Mouse (Mus musculus): ENCODE measurements around the gene Agpat3. TPM values are rescaled to one million over a fixed set of nuclear protein-coding genes. Genes with fewer than 3 reads are reported as not detected.
A peak's percentile ranks its signal among the peaks of the same experiment; 100 is the strongest.

Agpat3 gene
- polyA plus RNA-seq, 1 experiment from 2014 or later: 58.2 TPM

GRCm38 (mm10) chr10:78233756-78234155 lies 118.5 kb downstream of the Agpat3 start:
- 88% methylated on average over 6 of the region's 6 CpGs for WGBS
- Histone ChIP-seq H3K4me2 (replicated peaks) (no peak overlapping the region), H3K9ac (no peak overlapping the region), H3K4me3 (replicated peaks) (no peak overlapping the region), H3K36me3 (0 out of 2 replicates have a peak, but pooled peaks cover 1% of the 10 kb centered on the region), H3K9me3 (no peaks in the 10 kb centered on the region), H3K4me1 (replicated peaks) (no peaks in the 10 kb centered on the region), H3K27ac (no peak overlapping the region), H3K27me3 (replicated peaks) (no peaks in the 10 kb centered on the region)
- no peak for ATAC-seq

DNA sequence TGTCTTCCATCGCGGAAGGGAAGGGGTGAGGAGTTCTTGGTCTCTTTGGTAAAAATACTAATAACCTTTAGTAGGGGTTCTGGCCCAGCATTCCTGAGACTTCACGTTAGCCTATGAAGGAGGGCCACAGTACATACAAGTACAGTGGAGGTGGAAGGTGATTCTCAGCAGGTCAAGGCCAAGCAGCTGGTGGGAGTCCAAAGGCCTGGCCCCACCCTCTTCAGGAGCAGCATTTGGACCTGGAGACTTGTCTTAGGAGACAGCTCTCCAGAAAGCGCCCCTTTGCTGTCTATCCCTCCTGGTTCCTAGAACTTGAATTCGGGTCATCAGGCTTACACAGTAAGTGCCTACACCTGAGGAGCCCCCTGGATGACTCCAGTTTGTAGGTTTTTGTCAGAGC lies 119.1 kb downstream of the Agpat3 start:
- Histone ChIP-seq H3K4me1 (replicated peaks) (no peaks in the 10 kb centered on the region), H3K4me2 (replicated peaks) (no peak overlapping the region), H3K27ac (no peak overlapping the region), H3K4me3 (replicated peaks) (no peak overlapping the region), H3K27me3 (replicated peaks) (no peaks in the 10 kb centered on the region), H3K36me3 (no peaks in the 10 kb centered on the region), H3K9ac (no peak overlapping the region), H3K9me3 (no peaks in the 10 kb centered on the region)
- WGBS: 91% methylated on average over 5 of the region's 5 CpGs
- no peak for ATAC-seq

GRCm38 (mm10) chr10:78232301-78232980 lies 119.8 kb downstream of the Agpat3 start:
- 87% methylated on average over 4 of the region's 4 CpGs for WGBS
- no peak overlapping the region for H3K4me3 ChIP-seq (replicated peaks)
- H3K4me1 ChIP-seq (replicated peaks): no peaks in the 10 kb centered on the region
- no peak overlapping the region for H3K9ac ChIP-seq
- H3K36me3 ChIP-seq: no peaks in the 10 kb centered on the region
- no peak overlapping the region for H3K4me2 ChIP-seq (replicated peaks)
- no peaks in the 10 kb centered on the region for H3K9me3 ChIP-seq
- no peaks in the 10 kb centered on the region for H3K27me3 ChIP-seq (replicated peaks)
- ATAC-seq: no peak
- H3K27ac ChIP-seq: no peak overlapping the region

DNA sequence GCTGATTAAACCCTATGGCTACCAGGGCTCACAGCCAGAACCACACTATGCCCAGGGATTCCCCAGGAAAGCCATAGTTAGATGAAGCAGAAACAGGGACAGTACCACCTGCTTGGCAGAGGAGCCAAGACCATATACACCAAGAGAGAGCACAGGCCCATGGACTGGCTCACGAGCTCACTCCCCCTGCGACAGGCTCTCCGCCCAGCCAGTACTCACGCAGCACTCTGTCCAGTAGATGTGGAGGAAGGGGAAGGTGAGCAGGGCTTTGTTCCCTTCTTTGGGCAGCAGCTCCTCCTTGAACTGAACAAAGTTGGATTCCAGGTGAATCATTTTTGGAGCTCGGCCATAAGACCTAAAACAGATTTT lies 123.7 kb downstream of the Agpat3 start:
- peak overlapping the region; percentile 71 for H3K27ac ChIP-seq
- no peaks in the 10 kb centered on the region; the same call in 1 of the 2 replicates for H3K4me1 ChIP-seq (replicated peaks)
- H3K4me3 ChIP-seq (replicated peaks): no peak overlapping the region
- no peaks in the 10 kb centered on the region for H3K27me3 ChIP-seq (replicated peaks)
- peak; percentile 71 for ATAC-seq
- H3K4me2 ChIP-seq (replicated peaks): no peak overlapping the region
- 81% methylated on average over 5 of the region's 5 CpGs for WGBS
- H3K36me3 ChIP-seq: peaks cover 3% of the 10 kb centered on the region; the same call in 1 of the 2 replicates
- H3K9me3 ChIP-seq: no peaks in the 10 kb centered on the region
- H3K9ac ChIP-seq: no peak overlapping the region

GRCm38 (mm10) chr10:78227875-78228559 lies 124.3 kb downstream of the Agpat3 start:
- WGBS: 58% methylated on average over 8 of the region's 8 CpGs
- no peaks in the 10 kb centered on the region for H3K9me3 ChIP-seq
- no peaks in the 10 kb centered on the region for H3K27me3 ChIP-seq (replicated peaks)
- H3K27ac ChIP-seq: peak overlapping the region; percentile 71
- H3K36me3 ChIP-seq: peaks cover 3% of the 10 kb centered on the region; the same call in 1 of the 2 replicates
- peak overlapping the region; percentile 23; the same call in 1 of the 2 replicates for H3K4me2 ChIP-seq (replicated peaks)
- no peak overlapping the region for H3K4me3 ChIP-seq (replicated peaks)
- H3K4me1 ChIP-seq (replicated peaks): no peaks in the 10 kb centered on the region; the same call in 1 of the 2 replicates
- H3K9ac ChIP-seq: no peak overlapping the region
- peak; percentile 85 for ATAC-seq

- no peak for ATAC-seq
Observed at GRCm38 (mm10) chr10:78224136-78224535, 128.2 kb downstream of the Agpat3 start.

GRCm38 (mm10) chr10:78222908-78223307 lies 129.4 kb downstream of the Agpat3 start:
- Histone ChIP-seq H3K27me3 (replicated peaks) (no peaks in the 10 kb centered on the region), H3K27ac (no peak overlapping the region), H3K36me3 (peaks cover 12% of the 10 kb centered on the region; the same call in 1 of the 2 replicates), H3K4me2 (replicated peaks) (no peak overlapping the region), H3K4me3 (replicated peaks) (no peak overlapping the region), H3K4me1 (replicated peaks) (no peaks in the 10 kb centered on the region; the same call in 1 of the 2 replicates), H3K9ac (no peak overlapping the region), H3K9me3 (no peaks in the 10 kb centered on the region)
- WGBS: 80% methylated on average over 4 of the region's 4 CpGs
- ATAC-seq: no peak

More at GRCm38 (mm10) chr10:78224136-78224535, 128.2 kb downstream of the Agpat3 start:
- Histone ChIP-seq H3K4me3 (replicated peaks) (no peak overlapping the region), H3K36me3 (peaks cover 9% of the 10 kb centered on the region; the same call in 1 of the 2 replicates), H3K4me2 (replicated peaks) (no peak overlapping the region), H3K27me3 (replicated peaks) (no peaks in the 10 kb centered on the region), H3K4me1 (replicated peaks) (no peaks in the 10 kb centered on the region; the same call in 1 of the 2 replicates), H3K9ac (no peak overlapping the region), H3K9me3 (no peaks in the 10 kb centered on the region), H3K27ac (no peak overlapping the region)
- WGBS: 87% methylated on average over 6 of the region's 6 CpGs

- Histone ChIP-seq H3K9me3 (no peaks in the 10 kb centered on the region), H3K27ac (no peak overlapping the region), H3K27me3 (replicated peaks) (no peaks in the 10 kb centered on the region), H3K4me3 (replicated peaks) (no peak overlapping the region), H3K4me2 (replicated peaks) (no peak overlapping the region), H3K4me1 (replicated peaks) (no peaks in the 10 kb centered on the region), H3K9ac (no peak overlapping the region), H3K36me3 (peaks cover 10% of the 10 kb centered on the region; the same call in 1 of the 2 replicates)
- WGBS: 84% methylated on average over 7 of the region's 7 CpGs
- no peak for ATAC-seq
Observed at GRCm38 (mm10) chr10:78221315-78221714, 131.0 kb downstream of the Agpat3 start.

- no peak overlapping the region for H3K4me3 ChIP-seq (replicated peaks)
- no peaks in the 10 kb centered on the region for H3K4me1 ChIP-seq (replicated peaks)
- H3K27me3 ChIP-seq (replicated peaks): no peaks in the 10 kb centered on the region
- ATAC-seq: no peak
- H3K9ac ChIP-seq: no peak overlapping the region
- H3K4me2 ChIP-seq (replicated peaks): no peak overlapping the region
- no peaks in the 10 kb centered on the region for H3K9me3 ChIP-seq
- H3K27ac ChIP-seq: no peak overlapping the region
- peaks cover 14% of the 10 kb centered on the region for H3K36me3 ChIP-seq
- WGBS: 91% methylated on average over 1 of the region's 1 CpGs
Observed at GRCm38 (mm10) chr10:78219528-78219927, 132.8 kb downstream of the Agpat3 start.

Other genes with a start within 250 kb of the Agpat3 start
- gene D10Jhu81e, start 182.7 kb downstream of the Agpat3 start, polyA plus RNA-seq (2015; fragmentation: Nextera tagmentation; extraction: Ambion mirVana): 34.9 and 37.2 TPM in 2 replicates
- gene Pwp2, start 167.3 kb downstream of the Agpat3 start, polyA plus RNA-seq (2015; fragmentation: Nextera tagmentation; extraction: Ambion mirVana): 17.5 and 17.7 TPM in 2 replicates
- gene Trappc10, start 107.8 kb downstream of the Agpat3 start, polyA plus RNA-seq (2015; fragmentation: Nextera tagmentation; extraction: Ambion mirVana): 17.3 and 17.6 TPM in 2 replicates
- 268 and 277 TPM in 2 replicates for gene Rrp1, start 60.6 kb upstream of the Agpat3 start, polyA plus RNA-seq (2015; fragmentation: Nextera tagmentation; extraction: Ambion mirVana)
- gene Cstb, start 73.2 kb upstream of the Agpat3 start, polyA plus RNA-seq (2015; fragmentation: Nextera tagmentation; extraction: Ambion mirVana): 270 and 290 TPM in 2 replicates
- 23.4 and 26.7 TPM in 2 replicates for gene Pdxk, start 112.5 kb upstream of the Agpat3 start, polyA plus RNA-seq (2015; fragmentation: Nextera tagmentation; extraction: Ambion mirVana)
- not detected in 2 replicates for gene Olfr1358, start 164.9 kb upstream of the Agpat3 start, polyA plus RNA-seq (2015; fragmentation: Nextera tagmentation; extraction: Ambion mirVana)
- gene Ilvbl, start 221.9 kb upstream of the Agpat3 start, polyA plus RNA-seq (2015; fragmentation: Nextera tagmentation; extraction: Ambion mirVana): 59.4 and 63.9 TPM in 2 replicates
- 12.7 and 13.9 TPM in 2 replicates for gene Syde1, start 239.5 kb upstream of the Agpat3 start, polyA plus RNA-seq (2015; fragmentation: Nextera tagmentation; extraction: Ambion mirVana)

Data from intestine, embryonic 15.5 days (tissue).